Mouse (Mus musculus) intestine, embryonic 16.5 days (tissue): ENCODE results near the gene Notch3. TPM values are rescaled to one million over a fixed set of nuclear protein-coding genes. Genes with fewer than 3 reads are reported as not detected.

Source experiments
- ATAC-seq: fragments of 200-750 bp; cut with Nextera tagmentation; 2 replicates; pipeline ENCODE4 v1.8.0; 2017; ENCODE audit warnings: moderate TSS enrichment, moderate library complexity
- H3K27ac ChIP-seq: fragments of 300-500 bp; sonication (generic); 2 replicates; pipeline ENCODE4 v1.5.1; 2014; ENCODE audit warnings: mild to moderate bottlenecking, low read length
- H3K27me3 ChIP-seq: fragments of 300-500 bp; sonication (generic); replicated peaks from 2 replicates; pipeline ENCODE4 v1.6.1; 2014; ENCODE audit warnings: low read length, control low read depth, mixed read lengths; ENCODE audit not compliant: control insufficient read depth, insufficient read depth
- H3K36me3 ChIP-seq: fragments of 300-500 bp; sonication (generic); 2 replicates; pipeline ENCODE4 v1.6.1; 2014; ENCODE audit warnings: low read length, control low read depth; ENCODE audit not compliant: control insufficient read depth, insufficient read depth
- H3K4me1 ChIP-seq: fragments of 300-500 bp; sonication (generic); 2 replicates; pipeline ENCODE4 v1.6.1; 2014; ENCODE audit warnings: low read length, control low read depth, mixed read lengths; ENCODE audit not compliant: control insufficient read depth, insufficient read depth
- H3K4me2 ChIP-seq: fragments of 300-500 bp; sonication (generic); 2 replicates; pipeline ENCODE4 v1.6.1; 2014; ENCODE audit warnings: low read depth, low read length, control low read depth
- H3K4me3 ChIP-seq: fragments of 300-500 bp; sonication (generic); 2 replicates; pipeline ENCODE4 v1.5.1; 2014; ENCODE audit warnings: mild to moderate bottlenecking, low read length
- H3K9ac ChIP-seq: fragments of 300-500 bp; sonication (generic); 2 replicates; pipeline ENCODE4 v1.6.1; 2014; ENCODE audit warnings: low read depth, low read length
- H3K9me3 ChIP-seq: fragments of 300-500 bp; sonication (generic); 2 replicates; pipeline ENCODE4 v1.6.1; 2016; ENCODE audit warnings: low read length, control low read depth; ENCODE audit not compliant: control insufficient read depth
- WGBS: fragments of 180-500 bp; shearing (Covaris S2); extraction: QIAGEN DNeasy Blood & Tissue Kit; methylation state at CpG from one replicate; pipeline ENCODE4 v1.1.7; 2014; 5-methylcytosine and 5-hydroxymethylcytosine counted together
- polyA plus RNA-seq: library from polyadenylated mRNA; unstranded; fragments of >200 nt; fragmentation: Nextera tagmentation; extraction: Ambion mirVana; gene quantifications from 2 replicates; pipeline ENCODE4 v1.2.1, GENCODE M21; 2015

Notch3 gene
- polyA plus RNA-seq, 1 experiment from 2014 or later, result 5.1 TPM

DNA sequence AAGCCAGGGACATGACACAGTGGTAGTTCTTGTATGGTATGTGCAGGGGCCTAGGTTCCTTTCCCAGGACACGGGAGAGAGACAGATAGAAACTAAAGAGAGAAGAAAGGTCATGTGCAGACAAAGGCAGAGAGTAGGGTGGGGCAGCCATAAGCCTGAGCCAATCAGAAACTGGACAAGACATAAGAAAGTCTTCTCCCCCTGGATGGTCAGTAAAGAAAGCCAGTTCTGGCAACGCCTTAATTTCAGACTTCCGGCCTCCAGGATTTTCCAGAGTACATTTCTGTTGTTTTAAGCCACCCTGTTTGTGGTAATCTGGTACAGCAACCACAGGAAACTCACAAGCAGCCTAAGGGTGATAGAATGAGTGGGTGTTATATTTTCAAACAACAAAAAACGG, 5.8 kb downstream of the Notch3 start:
- no peak overlapping the region for H3K27ac ChIP-seq
- H3K36me3 ChIP-seq, result 0 out of 2 replicates have a peak, but pooled peaks cover 5% of the 10 kb centered on the region
- WGBS, result 71% methylated on average over 4 of the region's 4 CpGs

DNA sequence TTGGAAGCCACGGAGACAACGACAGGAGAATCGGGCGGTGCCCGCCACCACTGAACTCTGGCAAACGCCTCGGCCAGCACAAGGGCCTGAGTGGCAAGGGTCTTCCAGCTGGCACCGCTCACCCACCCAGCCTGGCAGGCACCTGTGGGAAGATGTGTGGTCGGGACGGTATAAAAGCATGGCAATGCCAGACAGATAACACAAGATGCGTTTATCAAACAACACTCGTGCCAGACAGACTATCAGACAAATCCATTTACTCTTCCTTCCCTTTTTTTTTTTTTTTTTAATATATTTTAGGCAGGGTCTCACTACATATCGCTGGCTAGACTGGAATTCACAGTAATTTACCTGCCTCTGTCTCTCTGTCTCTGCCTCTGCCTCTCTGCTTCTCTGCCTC, 7.8 kb downstream of the Notch3 start:
- peaks cover 5% of the 10 kb centered on the region; the same call in 1 of the 2 replicates for H3K36me3 ChIP-seq
- no peaks in the 10 kb centered on the region for H3K9me3 ChIP-seq
- WGBS, result 88% methylated on average over 13 of the region's 13 CpGs
- no peak overlapping the region for H3K27ac ChIP-seq
- H3K4me1 ChIP-seq, result peaks cover 13% of the 10 kb centered on the region
- H3K4me2 ChIP-seq, result no peak overlapping the region
- no peak for ATAC-seq
- H3K4me3 ChIP-seq, result no peak overlapping the region
- no peaks in the 10 kb centered on the region for H3K27me3 ChIP-seq
- H3K9ac ChIP-seq, result no peak overlapping the region

More for the DNA sequence above, 5.8 kb downstream of the Notch3 start:
- H3K9ac ChIP-seq, result no peak overlapping the region
- no peak overlapping the region for H3K4me3 ChIP-seq
- H3K4me2 ChIP-seq, result no peak overlapping the region
- H3K9me3 ChIP-seq, result no peaks in the 10 kb centered on the region
- H3K27me3 ChIP-seq, result no peaks in the 10 kb centered on the region
- peaks cover 30% of the 10 kb centered on the region for H3K4me1 ChIP-seq
- ATAC-seq, result no peak

DNA sequence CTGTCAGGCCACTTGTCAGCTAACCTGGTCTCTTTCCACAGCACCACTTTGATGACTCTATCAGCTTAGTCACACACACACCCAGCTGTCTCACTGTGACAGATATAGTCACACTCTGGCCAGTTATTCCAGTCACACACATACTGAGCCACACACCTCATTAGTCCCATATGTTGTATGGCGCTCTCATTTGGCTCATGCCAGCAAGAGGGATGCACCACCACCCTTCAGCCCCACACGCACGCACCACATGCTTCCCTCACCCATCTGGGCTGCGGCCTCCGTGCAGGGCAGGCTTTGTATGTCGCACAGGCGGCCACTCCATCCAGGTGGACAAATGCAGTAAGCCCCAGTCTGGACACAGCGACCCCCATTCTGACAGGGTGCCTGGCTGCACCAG, 19.9 kb downstream of the Notch3 start:
- 95% methylated on average over 8 of the region's 8 CpGs for WGBS
- H3K9me3 ChIP-seq, result no peaks in the 10 kb centered on the region
- peaks cover 3% of the 10 kb centered on the region; the same call in 1 of the 2 replicates for H3K36me3 ChIP-seq
- H3K4me3 ChIP-seq, result no peak overlapping the region
- H3K4me1 ChIP-seq, result peaks cover 3% of the 10 kb centered on the region; the same call in 1 of the 2 replicates
- ATAC-seq, result no peak
- H3K27me3 ChIP-seq, result no peaks in the 10 kb centered on the region
- no peak overlapping the region for H3K27ac ChIP-seq
- H3K4me2 ChIP-seq, result no peak overlapping the region
- no peak overlapping the region for H3K9ac ChIP-seq

DNA sequence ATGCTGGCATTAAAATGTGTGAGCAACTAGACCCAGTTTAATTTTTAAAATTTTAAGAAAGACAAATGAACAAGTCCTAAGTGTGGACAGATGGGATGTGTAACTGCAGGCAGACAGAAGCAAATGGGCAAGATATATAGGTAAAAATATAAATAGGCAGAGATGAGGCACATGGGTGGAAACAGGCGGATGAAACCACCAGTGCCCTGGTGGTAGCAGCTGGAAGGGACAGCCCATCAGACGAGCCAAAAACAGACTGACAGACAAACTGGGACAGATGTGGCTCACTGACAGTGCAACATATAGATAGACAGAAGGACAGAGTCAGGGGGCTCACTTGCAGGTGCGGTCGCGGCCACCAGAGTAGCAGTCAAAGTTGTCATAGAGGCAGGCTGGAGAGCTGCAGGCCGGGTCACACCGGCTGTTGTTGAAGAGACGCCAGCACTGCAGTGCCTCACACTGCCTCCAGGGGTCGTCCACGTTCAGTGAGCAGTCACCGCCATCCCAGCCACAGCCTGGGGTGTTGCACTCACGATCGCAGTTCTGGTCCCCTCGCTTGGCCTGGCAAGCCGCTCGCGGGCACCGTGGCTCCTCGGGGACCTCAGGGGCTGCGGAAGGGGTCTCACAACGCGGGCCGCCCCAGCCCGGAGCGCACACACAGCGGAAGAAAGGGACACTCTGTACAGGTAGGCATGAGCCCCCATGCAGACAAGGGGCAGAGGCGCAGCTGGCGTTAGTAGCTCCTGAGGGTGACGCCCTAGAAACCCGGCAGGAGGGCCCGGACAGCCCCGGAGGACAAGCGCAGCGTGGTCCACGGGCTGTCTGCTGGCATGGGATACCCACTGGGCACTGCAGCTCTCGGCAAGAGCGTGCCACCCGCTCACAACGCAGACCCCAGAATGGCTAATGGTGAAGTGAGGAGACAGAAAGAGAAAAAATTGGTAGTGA, 23.5 kb downstream of the Notch3 start:
- H3K9ac ChIP-seq, result peak overlapping the region; percentile 55; the same call in 1 of the 2 replicates
- 34% methylated on average over 39 of the region's 39 CpGs for WGBS
- ATAC-seq, result peak; percentile 89
- no peaks in the 10 kb centered on the region for H3K9me3 ChIP-seq
- H3K36me3 ChIP-seq, result peaks cover 9% of the 10 kb centered on the region; the same call in 1 of the 2 replicates
- H3K4me1 ChIP-seq, result peaks cover 3% of the 10 kb centered on the region; the same call in 1 of the 2 replicates
- H3K4me2 ChIP-seq, result peak overlapping the region; percentile 64
- H3K4me3 ChIP-seq, result 0 out of 2 replicates have a peak overlapping the region, but pooled peaks have one; percentile 25
- H3K27me3 ChIP-seq, result no peaks in the 10 kb centered on the region
- H3K27ac ChIP-seq, result no peak overlapping the region

DNA sequence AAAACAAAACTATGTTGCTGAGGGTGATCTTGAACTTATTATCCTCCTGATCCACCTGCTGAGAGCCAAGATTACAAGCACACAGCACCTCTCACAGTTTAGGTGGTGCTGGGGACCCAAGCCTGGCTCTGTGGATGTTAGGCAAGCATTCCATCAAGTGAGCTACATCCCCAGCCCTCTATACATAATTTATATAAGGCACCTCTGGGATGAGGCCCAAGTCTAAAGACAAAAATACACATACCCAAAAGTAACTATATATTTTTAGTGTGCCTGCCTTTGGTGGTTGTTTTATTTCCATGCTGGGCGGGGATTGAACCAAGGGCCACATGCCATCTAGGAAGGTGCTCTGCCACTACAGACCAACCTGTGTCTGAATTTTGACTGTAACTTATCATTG, 24.4 kb downstream of the Notch3 start:
- Histone ChIP-seq H3K4me1 (peaks cover 3% of the 10 kb centered on the region; the same call in 1 of the 2 replicates), H3K27ac (no peak overlapping the region), H3K4me3 (no peak overlapping the region), H3K36me3 (peaks cover 11% of the 10 kb centered on the region; the same call in 1 of the 2 replicates), H3K4me2 (no peak overlapping the region), H3K9me3 (no peaks in the 10 kb centered on the region), H3K27me3 (no peaks in the 10 kb centered on the region), H3K9ac (no peak overlapping the region)
- no peak for ATAC-seq
- 97% methylated on average over 1 of the region's 1 CpGs for WGBS

DNA sequence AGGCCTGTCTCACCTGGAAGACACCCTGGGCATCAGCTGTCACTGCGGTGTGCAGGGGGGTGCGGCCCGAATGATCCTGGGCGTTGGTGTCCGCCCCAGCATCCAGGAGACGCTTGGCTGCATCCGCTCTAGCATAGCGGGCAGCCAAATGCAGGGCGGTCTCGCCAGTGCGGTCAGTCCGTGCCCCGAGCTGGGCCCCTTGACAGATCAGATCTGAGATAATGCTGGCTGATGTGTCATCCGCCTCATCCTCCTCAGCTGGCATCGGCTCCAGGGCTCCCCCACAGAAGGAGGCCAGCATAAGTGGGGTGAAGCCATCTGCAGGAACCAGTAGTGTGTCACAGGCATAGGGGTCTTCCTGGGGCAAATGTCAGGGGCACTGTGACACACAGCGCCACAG, 33.3 kb downstream of the Notch3 start:
- no peak overlapping the region for H3K4me3 ChIP-seq
- H3K9me3 ChIP-seq, result no peaks in the 10 kb centered on the region
- ATAC-seq, result no peak
- 94% methylated on average over 16 of the region's 16 CpGs for WGBS
- H3K9ac ChIP-seq, result no peak overlapping the region
- no peaks in the 10 kb centered on the region for H3K4me1 ChIP-seq
- peaks cover 8% of the 10 kb centered on the region for H3K36me3 ChIP-seq
- H3K27me3 ChIP-seq, result no peaks in the 10 kb centered on the region
- H3K27ac ChIP-seq, result no peak overlapping the region
- H3K4me2 ChIP-seq, result no peak overlapping the region

DNA sequence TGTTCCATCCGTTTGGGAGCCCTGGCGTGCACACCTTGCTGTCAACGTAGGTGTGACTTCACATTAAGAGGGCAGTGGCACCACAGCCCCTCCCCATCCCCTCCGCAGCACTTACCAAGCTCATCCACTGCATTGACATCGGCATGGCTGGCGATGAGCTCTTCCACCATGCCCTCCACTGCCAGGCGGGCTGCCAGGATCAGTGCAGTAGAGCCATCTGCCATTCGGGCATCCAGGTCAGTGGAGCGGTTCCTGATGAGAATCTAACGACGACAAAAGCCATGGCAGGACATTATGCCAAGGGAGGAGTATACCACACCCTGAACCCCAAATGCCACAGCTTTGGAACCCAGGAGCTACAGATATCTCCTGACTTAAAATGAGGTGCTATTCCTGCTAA, 34.6 kb downstream of the Notch3 start:
- no peak overlapping the region for H3K4me3 ChIP-seq
- 91% methylated on average over 11 of the region's 11 CpGs for whole genome bisulfite sequencing
- H3K36me3 ChIP-seq, result peaks cover 4% of the 10 kb centered on the region

DNA sequence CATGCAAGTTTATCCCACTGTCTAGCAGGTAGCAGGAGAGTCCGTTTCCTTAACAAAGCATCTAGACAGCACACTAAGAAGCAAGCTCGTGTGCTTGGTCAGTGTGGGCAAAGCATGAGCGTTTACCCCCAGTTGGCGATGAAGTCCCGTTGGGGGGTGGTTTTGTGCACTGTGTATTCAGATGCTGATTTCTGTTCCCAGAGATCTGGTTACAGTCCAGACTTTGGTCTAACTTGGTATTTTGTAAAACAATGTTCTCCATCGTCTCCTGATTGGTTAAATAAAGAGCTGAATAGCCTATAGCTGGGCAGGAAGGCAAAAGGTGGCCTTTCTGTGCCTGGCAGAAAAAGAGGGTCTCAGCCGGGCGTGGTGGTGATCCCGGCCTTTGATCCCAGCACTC, 36.1 kb downstream of the Notch3 start:
- Histone ChIP-seq H3K4me1 (no peaks in the 10 kb centered on the region), H3K9ac (no peak overlapping the region), H3K36me3 (peaks cover 4% of the 10 kb centered on the region), H3K27ac (no peak overlapping the region), H3K4me3 (no peak overlapping the region), H3K27me3 (no peaks in the 10 kb centered on the region), H3K4me2 (no peak overlapping the region), H3K9me3 (no peaks in the 10 kb centered on the region)
- ATAC-seq, result no peak
- WGBS, result 93% methylated on average over 9 of the region's 9 CpGs

More for the DNA sequence above, 34.6 kb downstream of the Notch3 start:
- no peak for ATAC-seq
- Histone ChIP-seq H3K27ac (no peak overlapping the region), H3K4me1 (no peaks in the 10 kb centered on the region), H3K9me3 (no peaks in the 10 kb centered on the region), H3K4me2 (no peak overlapping the region), H3K27me3 (no peaks in the 10 kb centered on the region), H3K9ac (no peak overlapping the region)

DNA sequence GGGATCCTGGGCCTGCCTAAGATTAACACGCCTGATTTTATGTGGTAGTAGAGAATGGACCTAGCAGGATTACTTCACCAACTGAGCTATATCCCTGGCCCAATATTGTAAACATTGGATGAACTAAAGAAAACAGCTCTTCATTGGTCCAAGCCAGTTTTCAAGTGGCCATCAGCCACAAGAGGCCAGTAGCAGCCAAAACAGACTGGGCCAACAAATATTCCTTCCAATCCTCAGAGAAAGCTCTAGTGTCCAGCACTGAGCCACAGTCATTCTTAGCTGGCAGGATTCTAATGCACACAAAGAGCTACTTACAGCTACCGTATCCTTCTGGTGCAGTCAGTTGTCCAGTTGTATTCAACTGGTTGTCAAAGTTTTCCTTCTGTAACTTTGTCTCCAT, 39.5 kb downstream of the Notch3 start:
- Histone ChIP-seq H3K4me2 (no peak overlapping the region), H3K9me3 (no peaks in the 10 kb centered on the region), H3K4me1 (no peaks in the 10 kb centered on the region), H3K4me3 (no peak overlapping the region), H3K36me3 (peaks cover 4% of the 10 kb centered on the region), H3K27me3 (no peaks in the 10 kb centered on the region), H3K27ac (no peak overlapping the region), H3K9ac (no peak overlapping the region)
- no peak for ATAC-seq
- 95% methylated on average over 2 of the region's 2 CpGs for WGBS
